In genomic region chr6:98689395-98689794, GRCm38 (mm10) we compare ENCODE assay signal across 28 mouse cellular contexts.
DNase-seq lines count a peak whose midpoint lies in the region; ATAC-seq and TF ChIP-seq lines count a peak whose summit lies in the region.
"Had no signal": no experiment of that assay in that cellular context is flagged by ENCODE, and none has a peak within 500 bp of the region (broad histone marks: within the 10 kb centered on the region; RNA-seq: fewer than 3 reads in every experiment).

No protein-coding gene starts in this region.

- H3K36me3 ChIP-seq in forebrain, embryonic 14.5 days (ENCODE audit: control insufficient read depth, insufficient read depth, low read length), result no peaks in the 10 kb centered on the region
- no peaks in the 10 kb centered on the region for H3K36me3 ChIP-seq in forebrain, embryonic 12.5 days (replicated peaks)
- H3K36me3 ChIP-seq: embryonic facial prominence, embryonic 15.5 days; G1E; heart, embryonic 15.5 days; limb, embryonic 13.5 days; lung, embryonic 15.5 days; midbrain, embryonic 10.5 days; midbrain, embryonic 15.5 days; neural tube, embryonic 12.5 days had no signal

- H3K27me3 ChIP-seq in forebrain, embryonic 14.5 days (replicated peaks; ENCODE audit: control insufficient read depth, insufficient read depth, low read length), result no peaks in the 10 kb centered on the region
- H3K27me3 ChIP-seq in forebrain, embryonic 12.5 days, result no peaks in the 10 kb centered on the region
- H3K27me3 ChIP-seq: embryonic facial prominence, embryonic 15.5 days; heart, embryonic 15.5 days; limb, embryonic 13.5 days; lung, embryonic 15.5 days; midbrain, embryonic 15.5 days; neural tube, embryonic 12.5 days had no signal

- H3K27ac ChIP-seq in forebrain, embryonic 14.5 days (ENCODE audit: low read depth, low read length), result no peak overlapping the region
- no peak overlapping the region for H3K27ac ChIP-seq in forebrain, embryonic 12.5 days
- H3K27ac ChIP-seq: embryonic facial prominence, embryonic 15.5 days; heart, embryonic 15.5 days; kidney, postnatal 0 days; left cerebral cortex, adult 2 months; limb, embryonic 13.5 days; lung, embryonic 15.5 days; midbrain, embryonic 10.5 days; midbrain, embryonic 15.5 days; neural tube, embryonic 12.5 days had no signal

- no peak for ATAC-seq in forebrain, embryonic 14.5 days
- ATAC-seq in forebrain, embryonic 12.5 days (ENCODE audit: low FRiP score), result no peak
- ATAC-seq: hindbrain, embryonic 16.5 days; midbrain, embryonic 15.5 days; Patski had no signal

- no peak overlapping the region for H3K4me3 ChIP-seq in forebrain, embryonic 14.5 days (ENCODE audit: low read depth, low read length)
- no peak overlapping the region for H3K4me3 ChIP-seq in forebrain, embryonic 12.5 days (replicated peaks)
- H3K4me3 ChIP-seq: embryonic facial prominence, embryonic 15.5 days; heart, embryonic 15.5 days; left cerebral cortex, adult 2 months; limb, embryonic 13.5 days; lung, embryonic 15.5 days; midbrain, embryonic 10.5 days; midbrain, embryonic 15.5 days; neural tube, embryonic 12.5 days had no signal

- no peak overlapping the region for H3K9ac ChIP-seq in forebrain, embryonic 14.5 days (ENCODE audit: low read length)
- no peak overlapping the region for H3K9ac ChIP-seq in forebrain, embryonic 12.5 days
- H3K9ac ChIP-seq: embryonic facial prominence, embryonic 15.5 days; heart, embryonic 15.5 days; limb, embryonic 13.5 days; lung, embryonic 15.5 days; midbrain, embryonic 15.5 days; neural tube, embryonic 12.5 days had no signal

- peaks cover 4% of the 10 kb centered on the region; the same call in 1 of the 2 replicates for H3K4me1 ChIP-seq in forebrain, embryonic 14.5 days (ENCODE audit: control insufficient read depth, insufficient read depth, low read length)
- no peaks in the 10 kb centered on the region for H3K4me1 ChIP-seq in forebrain, embryonic 12.5 days
- H3K4me1 ChIP-seq: heart, embryonic 15.5 days; lung, embryonic 15.5 days; midbrain, embryonic 15.5 days; neural tube, embryonic 12.5 days had no signal

- 45% methylated on average over 3 of the region's 3 CpGs for WGBS in forebrain, embryonic 14.5 days
- 79% methylated on average over 3 of the region's 3 CpGs for WGBS in forebrain, embryonic 12.5 days

- no peak for TF ChIP-seq POLR2A in brain, embryonic 14.5 days (IDR thresholded peaks at IDR 0.05; ENCODE audit: borderline replicate concordance, extremely low read depth, insufficient read depth, insufficient read length, poor library complexity, severe bottlenecking)

- H3K4me2 ChIP-seq in forebrain, embryonic 14.5 days (ENCODE audit: low read length), result no peak overlapping the region
- no peak overlapping the region for H3K4me2 ChIP-seq in forebrain, embryonic 12.5 days
- H3K4me2 ChIP-seq: embryonic facial prominence, embryonic 15.5 days; heart, embryonic 15.5 days; limb, embryonic 13.5 days; liver, embryonic 11.5 days; lung, embryonic 15.5 days; midbrain, embryonic 15.5 days; neural tube, embryonic 12.5 days had no signal

- no peaks in the 10 kb centered on the region for H3K9me3 ChIP-seq in forebrain, embryonic 14.5 days (replicated peaks; ENCODE audit: control insufficient read depth, low read length)
- H3K9me3 ChIP-seq in forebrain, embryonic 12.5 days, result no peaks in the 10 kb centered on the region
- H3K9me3 ChIP-seq: embryonic facial prominence, embryonic 15.5 days; heart, embryonic 15.5 days; limb, embryonic 13.5 days; lung, embryonic 15.5 days; midbrain, embryonic 10.5 days; midbrain, embryonic 15.5 days; neural tube, embryonic 12.5 days had no signal

- no peak for TF ChIP-seq CTCF in brain, embryonic 14.5 days (IDR thresholded peaks at IDR 0.05; ENCODE audit: borderline replicate concordance, extremely low read depth, insufficient read depth, insufficient read length)

- DNase-seq in forebrain, embryonic 14.5 days (ENCODE audit: low spot score), result peak; percentile 72
- DNase-seq in brain, embryonic 14.5 days (ENCODE audit: low read depth), result peak; percentile 81
- DNase-seq in layer of hippocampus, adult 18-20 months (ENCODE audit: low spot score in 2 of 2), result peak; percentile 58 to 79
- DNase-seq in layer of hippocampus, postnatal 14 days (ENCODE audit: low spot score in 2 of 2), result peak; percentile 25 to 69
- no peak for DNase-seq in spleen, postnatal 4 days (ENCODE audit: low spot score in 2 of 2)
- no peak for DNase-seq in MN1 (ENCODE audit: low spot score)
- no peak for DNase-seq in gastrocnemius, adult 18-20 months (ENCODE audit: low spot score)
- DNase-seq: adrenal gland, postnatal 14 days; cerebellum, adult 2 months; cerebellum, postnatal 14 days; gastrocnemius, postnatal 10 days; kidney, adult 8-10 months; kidney, postnatal 4 days; right cerebral cortex, postnatal 4 days had no signal

Comparison
In these comparisons a context has a peak if more than half of its experiments do, and no peak if none do; other contexts are left out.
1. DNase-seq: peak in forebrain, embryonic 14.5 days (single experiment), brain, embryonic 14.5 days (single experiment), layer of hippocampus, adult 18-20 months (2 of 2) and layer of hippocampus, postnatal 14 days (2 of 2); none in spleen, postnatal 4 days (0 of 2), MN1 (single experiment) and gastrocnemius, adult 18-20 months (single experiment).